Mouse (Mus musculus) stomach, postnatal 0 days (tissue): ENCODE data around the gene Slc27a3. TPM values are rescaled to one million over a fixed set of nuclear protein-coding genes. Genes with fewer than 3 reads are reported as not detected.

ENCODE experiments used
- ATAC-seq: fragments of 200-750 bp; cut with Nextera tagmentation; 2 replicates; pipeline ENCODE4 v1.8.0; 2017; ENCODE audit not compliant: low FRiP score, low TSS enrichment
- DNase-seq: peaks from one replicate; pipeline ENCODE4 v3.0.0-alpha.2; 2016; ENCODE audit warnings: low spot score
- H3K27ac ChIP-seq: fragments of 300-500 bp; sonication (generic); replicated peaks from 2 replicates; pipeline ENCODE4 v1.5.1; 2014; ENCODE audit warnings: mild to moderate bottlenecking, control low read depth
- H3K27me3 ChIP-seq: fragments of 300-500 bp; sonication (generic); 2 replicates; pipeline ENCODE4 v1.6.1; 2014; ENCODE audit warnings: low read length; ENCODE audit not compliant: control insufficient read depth, insufficient read depth
- H3K36me3 ChIP-seq: fragments of 300-500 bp; sonication (generic); 2 replicates; pipeline ENCODE4 v1.6.1; 2014; ENCODE audit warnings: low read length, mixed read lengths; ENCODE audit not compliant: control insufficient read depth, insufficient read depth
- H3K4me1 ChIP-seq: fragments of 300-500 bp; sonication (generic); replicated peaks from 2 replicates; pipeline ENCODE4 v1.6.1; 2014; ENCODE audit warnings: antibody characterized with exemption; ENCODE audit not compliant: control insufficient read depth, insufficient read depth
- H3K4me2 ChIP-seq: fragments of 300-500 bp; sonication (generic); replicated peaks from 2 replicates; pipeline ENCODE4 v1.6.1; 2014; ENCODE audit warnings: low read depth, mild to moderate bottlenecking, control low read depth, moderate library complexity
- H3K4me3 ChIP-seq: fragments of 300-500 bp; sonication (generic); 2 replicates; pipeline ENCODE4 v1.5.1; 2014; ENCODE audit warnings: low read depth, low read length, control low read depth
- H3K9ac ChIP-seq: fragments of 300-500 bp; sonication (generic); 2 replicates; pipeline ENCODE4 v1.6.1; 2014; ENCODE audit warnings: mild to moderate bottlenecking, low read length, control low read depth, mixed read lengths
- H3K9me3 ChIP-seq: fragments of 300-500 bp; sonication (generic); 2 replicates; pipeline ENCODE4 v1.6.1; 2016; ENCODE audit warnings: low read length; ENCODE audit not compliant: control insufficient read depth
- CTCF ChIP-seq: IDR thresholded peaks from 2 replicates; pipeline ENCODE4 v1.5.1; 2016; ENCODE audit warnings: antibody characterized with exemption, low read depth, mild to moderate bottlenecking, moderate library complexity
- EP300 ChIP-seq: optimal IDR thresholded peaks from 2 replicates; pipeline ENCODE3; 2016; ENCODE audit warnings: antibody characterized with exemption
- WGBS: fragments of 180-500 bp; shearing (Covaris S2); extraction: QIAGEN DNeasy Blood & Tissue Kit; methylation state at CpG from one replicate; pipeline ENCODE4 v1.1.7; 2014; 5-methylcytosine and 5-hydroxymethylcytosine counted together
- polyA plus RNA-seq: library from polyadenylated mRNA; unstranded; fragments of >200 nt; fragmentation: Nextera tagmentation; extraction: Ambion mirVana; gene quantifications from 2 replicates; pipeline ENCODE4 v1.2.1, GENCODE M21; 2015

Gene Slc27a3
- polyA plus RNA-seq, 1 experiment from 2014 or later, result 5.3 TPM

DNA sequence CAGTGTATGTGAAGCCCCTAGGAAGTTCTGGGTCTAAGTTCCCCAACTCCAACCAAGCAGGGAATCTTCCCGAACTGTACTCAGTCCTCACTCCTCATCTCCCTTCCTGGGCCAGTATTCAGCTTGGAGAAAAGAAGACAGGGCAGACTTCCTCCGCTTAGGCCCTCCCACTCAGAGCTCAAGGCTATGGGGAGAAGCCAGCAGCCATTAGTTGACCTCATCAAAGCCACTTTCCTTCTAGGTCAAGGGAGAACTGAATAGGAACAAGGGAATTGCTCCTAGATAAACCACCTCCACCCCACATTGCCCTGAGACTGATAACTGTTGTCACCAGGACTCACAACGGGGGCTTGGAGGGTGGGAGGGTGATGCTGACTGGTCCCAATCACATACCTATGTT lies 14.4 kb upstream of the Slc27a3 start:
- no peaks in the 10 kb centered on the region for H3K9me3 ChIP-seq
- no peaks in the 10 kb centered on the region for H3K27me3 ChIP-seq
- no peak overlapping the region for H3K4me2 ChIP-seq
- no peak overlapping the region for H3K4me3 ChIP-seq
- no peaks in the 10 kb centered on the region for H3K4me1 ChIP-seq
- 93% methylated on average over 3 of the region's 3 CpGs for WGBS
- H3K9ac ChIP-seq, result no peak overlapping the region
- no peak for ATAC-seq
- H3K27ac ChIP-seq, result no peak overlapping the region
- H3K36me3 ChIP-seq, result peaks cover 66% of the 10 kb centered on the region
- DNase-seq, result no peak
- no peak for TF ChIP-seq EP300
- no peak for TF ChIP-seq CTCF

DNA sequence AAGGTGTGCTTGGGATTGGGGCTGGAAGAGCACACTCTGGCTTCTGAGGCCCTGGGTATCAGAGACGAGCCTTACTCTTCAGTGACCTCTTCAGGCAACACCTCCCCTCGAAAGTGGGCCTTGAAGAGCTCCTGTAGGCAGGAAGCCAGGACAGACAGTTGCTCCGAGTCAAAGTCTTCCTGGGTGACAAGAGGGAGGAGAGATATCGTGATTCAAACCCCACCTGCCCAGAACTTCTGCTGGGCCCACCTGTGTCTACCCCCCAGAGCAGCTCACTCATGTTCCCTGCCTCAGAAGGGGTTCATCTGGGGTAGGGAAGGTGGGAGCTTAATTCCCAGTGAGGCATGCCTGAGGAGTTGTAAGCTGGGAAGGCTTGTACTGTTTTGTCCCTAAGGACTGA lies 11.3 kb upstream of the Slc27a3 start:
- Histone ChIP-seq H3K36me3 (peaks cover 50% of the 10 kb centered on the region), H3K4me1 (no peaks in the 10 kb centered on the region)

DNA sequence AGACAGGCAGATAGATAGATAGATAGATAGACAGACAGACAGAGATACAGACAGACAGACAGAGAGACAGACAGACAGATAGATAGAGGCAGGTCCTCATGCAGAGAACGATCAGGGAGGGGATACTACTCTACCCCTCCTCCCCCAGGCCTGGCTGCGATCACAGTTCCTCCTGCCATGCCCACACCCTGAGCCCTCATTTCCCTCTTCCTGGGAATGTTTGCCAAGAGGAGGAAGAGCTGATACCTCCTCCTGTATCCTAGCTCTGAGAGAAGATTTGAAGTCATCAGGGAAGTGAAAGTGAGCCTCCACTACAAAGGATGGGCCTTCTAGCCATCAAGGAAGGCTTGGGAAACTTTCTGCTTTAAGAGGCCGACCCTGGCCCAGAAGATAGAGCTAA lies 5.9 kb upstream of the Slc27a3 start:
- TF ChIP-seq EP300, result no peak
- TF ChIP-seq CTCF, result no peak
- Histone ChIP-seq H3K9ac (no peak overlapping the region), H3K4me2 (no peak overlapping the region), H3K9me3 (no peaks in the 10 kb centered on the region), H3K27me3 (no peaks in the 10 kb centered on the region), H3K36me3 (peaks cover 38% of the 10 kb centered on the region), H3K27ac (no peak overlapping the region), H3K4me3 (no peak overlapping the region), H3K4me1 (no peaks in the 10 kb centered on the region)
- 73% methylated on average over 3 of the region's 3 CpGs for WGBS
- ATAC-seq (no peak), DNase-seq (no peak)

More for the DNA sequence above, 11.3 kb upstream of the Slc27a3 start:
- WGBS, result 69% methylated on average over 4 of the region's 4 CpGs
- Histone ChIP-seq H3K9ac (no peak overlapping the region), H3K4me3 (no peak overlapping the region), H3K27ac (no peak overlapping the region), H3K9me3 (no peaks in the 10 kb centered on the region), H3K27me3 (no peaks in the 10 kb centered on the region), H3K4me2 (no peak overlapping the region)
- DNase-seq, result no peak
- TF ChIP-seq EP300 (no peak), CTCF (no peak)
- no peak for ATAC-seq

- H3K4me3 ChIP-seq, result no peak overlapping the region
- TF ChIP-seq CTCF (no peak), EP300 (no peak)
- DNase-seq (no peak), ATAC-seq (no peak)
- no peak overlapping the region for H3K27ac ChIP-seq
- H3K4me1 ChIP-seq, result no peaks in the 10 kb centered on the region
- no peak overlapping the region for H3K4me2 ChIP-seq
- H3K27me3 ChIP-seq, result no peaks in the 10 kb centered on the region
- no peak overlapping the region for H3K9ac ChIP-seq
- H3K9me3 ChIP-seq, result no peaks in the 10 kb centered on the region
- peaks cover 26% of the 10 kb centered on the region for H3K36me3 ChIP-seq
- 91% methylated on average over 3 of the region's 3 CpGs for WGBS
Measured at GRCm38 (mm10) chr3:90392661-90393060, 2.9 kb upstream of the Slc27a3 start.

DNA sequence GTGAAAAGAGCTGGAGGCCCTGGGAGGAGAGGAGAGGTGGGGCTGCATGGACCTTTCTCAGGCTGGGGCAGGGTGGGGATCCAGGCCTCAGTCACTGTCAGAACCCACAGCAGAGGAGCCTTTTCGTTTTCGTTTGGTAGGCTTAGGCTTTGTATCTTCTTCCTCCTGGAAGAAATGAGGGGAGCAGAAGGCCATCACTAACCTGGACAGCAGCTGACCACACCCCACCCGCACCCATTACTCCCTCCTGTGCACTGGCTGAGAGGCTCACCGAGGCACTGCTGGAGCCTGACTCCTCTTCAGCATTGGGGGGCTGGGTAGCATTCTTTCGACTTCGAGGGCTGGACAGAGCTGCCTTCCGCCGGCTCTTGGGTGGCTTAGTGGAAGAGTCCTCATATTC lies 2.2 kb upstream of the Slc27a3 start:
- DNase-seq, result no peak
- no peak for TF ChIP-seq EP300
- TF ChIP-seq CTCF, result no peak
- Histone ChIP-seq H3K9me3 (no peaks in the 10 kb centered on the region), H3K9ac (no peak overlapping the region), H3K4me3 (no peak overlapping the region), H3K36me3 (peaks cover 26% of the 10 kb centered on the region), H3K4me2 (no peak overlapping the region), H3K4me1 (no peaks in the 10 kb centered on the region), H3K27me3 (no peaks in the 10 kb centered on the region), H3K27ac (no peak overlapping the region)
- 85% methylated on average over 8 of the region's 8 CpGs for WGBS
- ATAC-seq, result no peak

DNA sequence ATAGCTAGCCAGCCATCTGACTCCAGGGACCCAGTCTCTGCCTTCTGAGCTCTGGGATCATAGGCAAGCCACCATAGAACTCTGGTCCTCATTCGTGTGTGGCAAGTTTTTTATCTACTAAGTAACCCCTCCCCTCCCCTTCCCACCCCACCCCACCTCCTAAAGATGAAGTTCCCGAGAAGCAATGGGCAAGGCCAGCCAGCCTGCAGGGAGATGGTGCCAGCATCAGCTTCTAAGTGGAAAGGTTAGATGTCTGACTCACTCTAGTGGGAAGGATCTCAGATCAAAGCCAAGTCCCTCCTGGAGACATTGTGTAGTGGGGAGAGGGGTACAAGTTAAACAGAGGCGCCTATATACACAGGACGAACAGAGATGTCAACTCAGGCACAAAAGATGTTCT lies 1.3 kb upstream of the Slc27a3 start:
- H3K27me3 ChIP-seq, result no peaks in the 10 kb centered on the region
- 56% methylated on average over 4 of the region's 4 CpGs for WGBS
- TF ChIP-seq EP300 (no peak), CTCF (no peak)
- no peak overlapping the region for H3K27ac ChIP-seq
- H3K9me3 ChIP-seq, result no peaks in the 10 kb centered on the region
- peaks cover 26% of the 10 kb centered on the region for H3K36me3 ChIP-seq
- H3K9ac ChIP-seq, result no peak overlapping the region
- no peaks in the 10 kb centered on the region for H3K4me1 ChIP-seq
- no peak overlapping the region for H3K4me2 ChIP-seq
- no peak overlapping the region for H3K4me3 ChIP-seq
- no peak for DNase-seq
- no peak for ATAC-seq
